Mouse (Mus musculus) splenic B cell, adult 2 months (primary cell): ENCODE data around the gene 7420426K07Rik.

ENCODE experiments used
- DNase-seq: peaks from one replicate; pipeline ENCODE4 v3.0.0-alpha.2; 2011; ENCODE audit warnings: low read depth, low spot score
- H3K27me3 ChIP-seq: 2 replicates; pipeline ENCODE4 v1.6.1; 2012; ENCODE audit warnings: mild to moderate bottlenecking, low read length, moderate library complexity, mixed read lengths; ENCODE audit not compliant: control insufficient read depth, poor library complexity, insufficient read depth, severe bottlenecking
- H3K36me3 ChIP-seq: 2 replicates; pipeline ENCODE4 v1.6.1; 2012; ENCODE audit warnings: mild to moderate bottlenecking, low read length, moderate library complexity, mixed read lengths; ENCODE audit not compliant: control insufficient read depth, poor library complexity, insufficient read depth, severe bottlenecking

7420426K07Rik gene

DNA sequence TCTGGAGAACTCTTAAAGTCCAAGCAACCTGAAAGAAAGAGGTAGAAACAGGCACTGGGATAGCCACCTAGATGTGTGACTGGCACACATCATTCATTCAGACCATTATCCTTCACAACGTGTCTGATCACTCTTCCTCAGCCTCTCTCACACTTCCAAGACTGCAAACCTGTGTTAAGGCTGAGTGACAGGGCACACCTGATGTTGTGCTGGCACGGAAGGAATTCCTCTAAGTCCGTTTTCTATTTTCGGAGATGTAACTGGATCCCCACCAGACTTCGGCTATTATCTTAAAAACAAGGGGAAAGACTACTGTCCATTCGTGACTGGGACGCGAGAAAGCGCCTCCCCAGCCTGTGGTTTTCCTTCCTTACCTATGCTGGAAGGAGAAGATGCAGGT is 50.9 kb downstream of the 7420426K07Rik start:
- Histone ChIP-seq H3K27me3 (peaks cover 5% of the 10 kb centered on the region), H3K36me3 (no peaks in the 10 kb centered on the region)
- no peak for DNase-seq
